Mouse (Mus musculus): ENCODE data around the gene Cenpp. TPM values are rescaled to one million over a fixed set of nuclear protein-coding genes. Genes with fewer than 3 reads are reported as not detected.

Cenpp gene
- polyA plus RNA-seq, 1 experiment, result 11.2 TPM

- H3K79me2 ChIP-seq (ENCODE audit: control insufficient read depth, insufficient read depth), result no peaks in the 10 kb centered on the region
- no peaks in the 10 kb centered on the region for H3K79me3 ChIP-seq (ENCODE audit: low read depth)
- no peaks in the 10 kb centered on the region for H3K36me3 ChIP-seq (ENCODE audit: control insufficient read depth, insufficient read depth)
- H3ac ChIP-seq (ENCODE audit: control insufficient read depth, insufficient read length, low read depth), result no peak overlapping the region
- H3K27me3 ChIP-seq (ENCODE audit: control insufficient read depth, insufficient read depth, insufficient read length), result no peaks in the 10 kb centered on the region
- TF ChIP-seq MAX (IDR thresholded peaks at IDR 0.05), result no peak
- TF ChIP-seq FOSL1 (IDR thresholded peaks at IDR 0.05; ENCODE audit: insufficient read depth, low read length, poor library complexity, severe bottlenecking), result peak; percentile 47
- no peak overlapping the region for H3K4me3 ChIP-seq (ENCODE audit: insufficient read depth, poor library complexity, severe bottlenecking)
Observed at GRCm38 (mm10) chr13:49556924-49557323, 95.7 kb downstream of the Cenpp start.

GRCm38 (mm10) chr13:49556203-49556602 lies 96.4 kb downstream of the Cenpp start:
- no peaks in the 10 kb centered on the region for H3K79me2 ChIP-seq (ENCODE audit: control insufficient read depth, insufficient read depth)
- H3K36me3 ChIP-seq (ENCODE audit: control insufficient read depth, insufficient read depth), result no peaks in the 10 kb centered on the region
- H3K4me3 ChIP-seq (ENCODE audit: insufficient read depth, poor library complexity, severe bottlenecking), result no peak overlapping the region
- no peak overlapping the region for H3ac ChIP-seq (ENCODE audit: control insufficient read depth, insufficient read length, low read depth)
- TF ChIP-seq MYOD1 (IDR thresholded peaks at IDR 0.05; ENCODE audit: control insufficient read depth, insufficient read length, low read depth), result no peak
- TF ChIP-seq USF1 (IDR thresholded peaks at IDR 0.05; ENCODE audit: low read depth), result peak; percentile 29
- TF ChIP-seq MYOG (IDR thresholded peaks at IDR 0.05; ENCODE audit: control insufficient read depth, extremely low read depth, insufficient read length), result no peak
- TF ChIP-seq CEBPB (IDR thresholded peaks at IDR 0.05; ENCODE audit: low read depth), result no peak
- no peaks in the 10 kb centered on the region for H3K27me3 ChIP-seq (ENCODE audit: control insufficient read depth, insufficient read depth, insufficient read length)
- H3K79me3 ChIP-seq (ENCODE audit: low read depth), result no peaks in the 10 kb centered on the region

- no peak overlapping the region for H3K4me3 ChIP-seq (ENCODE audit: insufficient read depth, poor library complexity, severe bottlenecking)
- no peaks in the 10 kb centered on the region for H3K79me3 ChIP-seq (ENCODE audit: low read depth)
- H3K27me3 ChIP-seq (ENCODE audit: control insufficient read depth, insufficient read depth, insufficient read length), result no peaks in the 10 kb centered on the region
- TF ChIP-seq CTCF (IDR thresholded peaks at IDR 0.05; ENCODE audit: control insufficient read depth, insufficient read depth, insufficient read length) (no peak), MYOD1 (IDR thresholded peaks at IDR 0.05; ENCODE audit: control insufficient read depth, insufficient read length, low read depth) (peak; percentile 93)
- no peaks in the 10 kb centered on the region for H3K79me2 ChIP-seq (ENCODE audit: control insufficient read depth, insufficient read depth)
- H3ac ChIP-seq (ENCODE audit: control insufficient read depth, insufficient read length, low read depth), result no peak overlapping the region
- no peaks in the 10 kb centered on the region for H3K36me3 ChIP-seq (ENCODE audit: control insufficient read depth, insufficient read depth)
Observed at GRCm38 (mm10) chr13:49554519-49554918, 98.1 kb downstream of the Cenpp start.

GRCm38 (mm10) chr13:49549616-49550015 lies 103.0 kb downstream of the Cenpp start:
- Histone ChIP-seq H3K4me3 (ENCODE audit: insufficient read depth, poor library complexity, severe bottlenecking) (no peak overlapping the region), H3ac (ENCODE audit: control insufficient read depth, insufficient read length, low read depth) (no peak overlapping the region), H3K79me2 (ENCODE audit: control insufficient read depth, insufficient read depth) (no peaks in the 10 kb centered on the region), H3K79me3 (ENCODE audit: low read depth) (no peaks in the 10 kb centered on the region), H3K36me3 (ENCODE audit: control insufficient read depth, insufficient read depth) (no peaks in the 10 kb centered on the region), H3K27me3 (ENCODE audit: control insufficient read depth, insufficient read depth, insufficient read length) (no peaks in the 10 kb centered on the region)
- TF ChIP-seq CTCF (IDR thresholded peaks at IDR 0.05; ENCODE audit: control insufficient read depth, insufficient read depth, insufficient read length), result no peak
- TF ChIP-seq FOSL1 (IDR thresholded peaks at IDR 0.05; ENCODE audit: insufficient read depth, low read length, poor library complexity, severe bottlenecking), result peak; percentile 39

GRCm38 (mm10) chr13:49547563-49548150 lies 104.9 kb downstream of the Cenpp start:
- TF ChIP-seq MYOD1 (IDR thresholded peaks at IDR 0.05; ENCODE audit: control insufficient read depth, insufficient read length, low read depth) (no peak), USF1 (IDR thresholded peaks at IDR 0.05; ENCODE audit: low read depth) (no peak), CEBPB (IDR thresholded peaks at IDR 0.05; ENCODE audit: low read depth) (no peak), FOSL1 (IDR thresholded peaks at IDR 0.05; ENCODE audit: insufficient read depth, low read length, poor library complexity, severe bottlenecking) (no peak), MAX (IDR thresholded peaks at IDR 0.05) (no peak), MYOG (IDR thresholded peaks at IDR 0.05; ENCODE audit: control insufficient read depth, extremely low read depth, insufficient read length) (no peak), CTCF (IDR thresholded peaks at IDR 0.05; ENCODE audit: control insufficient read depth, insufficient read depth, insufficient read length) (no peak)
- H3K4me3 ChIP-seq (ENCODE audit: insufficient read depth, poor library complexity, severe bottlenecking), result no peak overlapping the region
- H3ac ChIP-seq (ENCODE audit: control insufficient read depth, insufficient read length, low read depth), result no peak overlapping the region
- no peaks in the 10 kb centered on the region for H3K27me3 ChIP-seq (ENCODE audit: control insufficient read depth, insufficient read depth, insufficient read length)
- H3K36me3 ChIP-seq (ENCODE audit: control insufficient read depth, insufficient read depth), result no peaks in the 10 kb centered on the region
- no peaks in the 10 kb centered on the region for H3K79me3 ChIP-seq (ENCODE audit: low read depth)
- no peaks in the 10 kb centered on the region for H3K79me2 ChIP-seq (ENCODE audit: control insufficient read depth, insufficient read depth)

GRCm38 (mm10) chr13:49546517-49546916 lies 106.1 kb downstream of the Cenpp start:
- no peaks in the 10 kb centered on the region for H3K79me3 ChIP-seq (ENCODE audit: low read depth)
- no peak overlapping the region for H3K4me3 ChIP-seq (ENCODE audit: insufficient read depth, poor library complexity, severe bottlenecking)
- no peaks in the 10 kb centered on the region for H3K36me3 ChIP-seq (ENCODE audit: control insufficient read depth, insufficient read depth)
- no peaks in the 10 kb centered on the region for H3K27me3 ChIP-seq (ENCODE audit: control insufficient read depth, insufficient read depth, insufficient read length)
- H3K79me2 ChIP-seq (ENCODE audit: control insufficient read depth, insufficient read depth), result no peaks in the 10 kb centered on the region
- TF ChIP-seq USF1 (IDR thresholded peaks at IDR 0.05; ENCODE audit: low read depth) (no peak), CEBPB (IDR thresholded peaks at IDR 0.05; ENCODE audit: low read depth) (no peak), CTCF (IDR thresholded peaks at IDR 0.05; ENCODE audit: control insufficient read depth, insufficient read depth, insufficient read length) (no peak), MAX (IDR thresholded peaks at IDR 0.05) (no peak), MYOG (IDR thresholded peaks at IDR 0.05; ENCODE audit: control insufficient read depth, extremely low read depth, insufficient read length) (no peak), MYOD1 (IDR thresholded peaks at IDR 0.05; ENCODE audit: control insufficient read depth, insufficient read length, low read depth) (no peak), FOSL1 (IDR thresholded peaks at IDR 0.05; ENCODE audit: insufficient read depth, low read length, poor library complexity, severe bottlenecking) (no peak)
- no peak overlapping the region for H3ac ChIP-seq (ENCODE audit: control insufficient read depth, insufficient read length, low read depth)

Measured in C2C12 (cell line).